Mouse (Mus musculus) ES-Bruce4 (cell line): ENCODE results near the gene Cnih1. TPM values are rescaled to one million over a fixed set of nuclear protein-coding genes. Genes with fewer than 3 reads are reported as not detected.
A peak's percentile ranks its signal among the peaks of the same experiment; 100 is the strongest.
"Not testable (repeated sequence)": the region's sequence is repeated elsewhere in the genome, so short reads cannot be mapped to it uniquely, and the experiment has no call there.

Experiments
- H3K27ac ChIP-seq: 2 replicates; pipeline ENCODE4 v1.5.1; 2012; ENCODE audit warnings: low read length, inconsistent platforms; ENCODE audit not compliant: insufficient read depth
- H3K27me3 ChIP-seq: 2 replicates; pipeline ENCODE4 v1.6.1; 2012; ENCODE audit warnings: mild to moderate bottlenecking, low read length, inconsistent platforms; ENCODE audit not compliant: control insufficient read depth, poor library complexity, insufficient read depth, severe bottlenecking
- H3K36me3 ChIP-seq: 2 replicates; pipeline ENCODE4 v1.6.1; 2012; ENCODE audit warnings: inconsistent platforms, mild to moderate bottlenecking, low read length, moderate library complexity; ENCODE audit not compliant: control insufficient read depth, poor library complexity, insufficient read depth, severe bottlenecking
- H3K4me1 ChIP-seq: one replicate; pipeline ENCODE4 v1.8.1; 2011; ENCODE audit warnings: low read length; ENCODE audit not compliant: control insufficient read depth, insufficient read depth
- H3K4me3 ChIP-seq: 2 replicates; pipeline ENCODE4 v1.5.1; 2011; ENCODE audit warnings: low read depth, mild to moderate bottlenecking, low read length
- H3K9ac ChIP-seq: 2 replicates; pipeline ENCODE4 v1.6.1; 2012; ENCODE audit warnings: low read depth, mild to moderate bottlenecking, inconsistent platforms; ENCODE audit not compliant: poor library complexity, severe bottlenecking
- H3K9me3 ChIP-seq: replicated peaks from 2 replicates; pipeline ENCODE4 v1.6.1; 2012; ENCODE audit warnings: mild to moderate bottlenecking, low read length, inconsistent platforms; ENCODE audit not compliant: control insufficient read depth, poor library complexity, insufficient read depth, severe bottlenecking
- CTCF ChIP-seq: IDR thresholded peaks from one replicate; pipeline ENCODE4 v1.8.1; 2011; ENCODE audit warnings: low read depth, low read length
- EP300 ChIP-seq: IDR thresholded peaks from 2 replicates; pipeline ENCODE4 v1.6.1; 2011; ENCODE audit warnings: low read depth, low read length; ENCODE audit not compliant: insufficient read depth
- POLR2A ChIP-seq: IDR thresholded peaks from one replicate; pipeline ENCODE4 v1.8.1; 2011; ENCODE audit warnings: low read length; ENCODE audit not compliant: insufficient read depth
- polyA plus RNA-seq: library from polyadenylated mRNA; stranded (reverse); fragments of >200 nt; gene quantifications from 2 replicates; pipeline ENCODE4 v1.2.4, GENCODE M21; 2011; ENCODE audit warnings: low read depth; ENCODE audit not compliant: missing spikeins, insufficient read depth, insufficient read length

The Cnih1 gene
- polyA plus RNA-seq, 1 experiment = 163 TPM

- Histone ChIP-seq H3K9me3 (no peaks in the 10 kb centered on the region), H3K4me1 (peaks cover 2% of the 10 kb centered on the region), H3K27ac (peak within 1 kb of the TSS; percentile 6; the same call in 1 of the 2 replicates), H3K4me3 (peak within 1 kb of the TSS; percentile 82), H3K27me3 (no peaks in the 10 kb centered on the region), H3K36me3 (peaks cover 1% of the 10 kb centered on the region; the same call in 1 of the 2 replicates), H3K9ac (peak within 1 kb of the TSS; percentile 81)
- TF ChIP-seq EP300 = peak; percentile 75
- peak; percentile 55 for TF ChIP-seq POLR2A
- no peak for TF ChIP-seq CTCF
Measured at GRCm38 (mm10) chr14:46821873-46822716, 33.9 kb upstream of the Cnih1 start, which contains the start of gene Gmfb. Gene Gmfb, minus strand, starts transcription at chr14:46822242.

GRCm38 (mm10) chr14:46821271-46821872 is 33.2 kb upstream of the Cnih1 start:
- Histone ChIP-seq H3K36me3 (peaks cover 4% of the 10 kb centered on the region), H3K9ac (peak overlapping the region; percentile 81), H3K9me3 (no peaks in the 10 kb centered on the region), H3K4me1 (peaks cover 2% of the 10 kb centered on the region), H3K27me3 (no peaks in the 10 kb centered on the region), H3K27ac (peak overlapping the region; percentile 6; the same call in 1 of the 2 replicates), H3K4me3 (peak overlapping the region; percentile 82)
- TF ChIP-seq EP300 (no peak), POLR2A (no peak), CTCF (no peak)

DNA sequence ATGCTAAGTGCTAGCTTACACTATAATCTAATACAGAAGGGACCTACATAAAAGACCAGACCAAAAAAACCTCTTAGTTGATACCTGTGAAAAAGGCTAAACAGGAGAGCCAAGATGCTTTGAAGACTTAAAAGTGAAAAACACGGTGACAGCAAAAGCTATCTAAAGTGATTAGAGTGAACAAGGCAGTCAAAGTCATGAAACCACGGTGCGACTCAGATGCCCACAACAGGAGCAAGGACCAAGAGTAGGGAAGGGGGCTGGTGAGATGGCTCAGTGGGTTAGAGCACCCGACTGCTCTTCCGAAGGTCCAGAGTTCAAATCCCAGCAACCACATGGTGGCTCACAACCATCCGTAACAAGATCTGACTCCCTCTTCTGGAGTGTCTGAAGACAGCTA is 31.8 kb upstream of the Cnih1 start:
- H3K27me3 ChIP-seq = not testable (repeated sequence)

GRCm38 (mm10) chr14:46818743-46819142 is 30.5 kb upstream of the Cnih1 start:
- peaks cover 2% of the 10 kb centered on the region for H3K4me1 ChIP-seq
- no peak overlapping the region for H3K9ac ChIP-seq
- no peak for TF ChIP-seq POLR2A
- TF ChIP-seq EP300 = no peak
- no peak for TF ChIP-seq CTCF
- peaks cover 15% of the 10 kb centered on the region for H3K36me3 ChIP-seq
- no peak overlapping the region for H3K4me3 ChIP-seq
- H3K9me3 ChIP-seq = no peaks in the 10 kb centered on the region
- H3K27me3 ChIP-seq = no peaks in the 10 kb centered on the region
- H3K27ac ChIP-seq = no peak overlapping the region

More for the DNA sequence above, 31.8 kb upstream of the Cnih1 start:
- H3K27ac ChIP-seq, H3K4me1 ChIP-seq, H3K36me3 ChIP-seq, H3K4me3 ChIP-seq, H3K9me3 ChIP-seq, H3K9ac ChIP-seq: not testable (repeated sequence)

DNA sequence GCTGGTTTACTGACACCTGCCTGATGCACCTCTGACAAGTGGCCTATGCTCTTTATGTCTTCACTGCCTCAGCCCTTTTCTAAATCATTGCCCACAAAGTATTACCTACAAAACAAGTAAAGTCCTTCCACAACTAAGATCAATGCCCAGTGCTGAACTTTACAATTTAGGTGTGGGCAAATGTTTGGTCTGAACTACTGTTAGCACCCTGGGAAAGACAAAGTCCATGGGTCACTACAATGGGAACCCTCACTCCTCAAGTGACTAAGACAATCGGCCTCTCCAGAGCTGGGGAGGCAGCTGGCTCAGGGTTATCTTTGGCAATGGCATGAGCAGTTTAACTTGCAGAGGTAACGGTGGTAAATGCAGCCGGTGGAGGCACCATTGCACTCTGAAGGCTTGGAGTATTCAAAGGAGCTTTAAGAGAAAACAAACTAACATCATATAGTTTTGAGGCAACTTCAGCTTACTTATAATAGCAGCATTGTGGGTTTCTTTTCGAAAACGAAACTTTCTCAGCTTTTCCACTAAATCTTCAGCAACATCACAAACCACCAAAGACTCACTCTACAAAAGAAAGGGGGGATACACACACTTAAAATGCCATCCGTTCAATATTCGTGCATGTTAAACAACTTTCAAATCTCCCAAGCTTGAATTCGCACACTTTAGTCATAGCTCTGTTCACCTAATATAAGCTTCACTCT is 28.9 kb upstream of the Cnih1 start:
- H3K4me3 ChIP-seq = no peak overlapping the region
- H3K27ac ChIP-seq = no peak overlapping the region
- no peaks in the 10 kb centered on the region for H3K9me3 ChIP-seq
- H3K36me3 ChIP-seq = peaks cover 17% of the 10 kb centered on the region
- TF ChIP-seq POLR2A (no peak), EP300 (no peak), CTCF (no peak)
- peaks cover 2% of the 10 kb centered on the region for H3K4me1 ChIP-seq
- no peaks in the 10 kb centered on the region for H3K27me3 ChIP-seq
- H3K9ac ChIP-seq = no peak overlapping the region

- peaks cover 26% of the 10 kb centered on the region for H3K36me3 ChIP-seq
- no peaks in the 10 kb centered on the region for H3K27me3 ChIP-seq
- no peak overlapping the region for H3K9ac ChIP-seq
- peaks cover 2% of the 10 kb centered on the region for H3K4me1 ChIP-seq
- H3K27ac ChIP-seq = no peak overlapping the region
- TF ChIP-seq EP300 = no peak
- TF ChIP-seq CTCF = no peak
- H3K9me3 ChIP-seq = no peaks in the 10 kb centered on the region
- H3K4me3 ChIP-seq = no peak overlapping the region
Measured at GRCm38 (mm10) chr14:46815640-46816039, 27.4 kb upstream of the Cnih1 start.
